Mouse (Mus musculus) retina, embryonic 14.5 days (tissue): ENCODE measurements around the gene Gstm1.
"Not testable (repeated sequence)": the region's sequence is repeated elsewhere in the genome, so short reads cannot be mapped to it uniquely, and the experiment has no call there.

ENCODE experiments used
- DNase-seq: peaks from one replicate; pipeline ENCODE4 v3.0.0-alpha.2; 2015; ENCODE audit warnings: low spot score

The Gstm1 gene

DNA sequence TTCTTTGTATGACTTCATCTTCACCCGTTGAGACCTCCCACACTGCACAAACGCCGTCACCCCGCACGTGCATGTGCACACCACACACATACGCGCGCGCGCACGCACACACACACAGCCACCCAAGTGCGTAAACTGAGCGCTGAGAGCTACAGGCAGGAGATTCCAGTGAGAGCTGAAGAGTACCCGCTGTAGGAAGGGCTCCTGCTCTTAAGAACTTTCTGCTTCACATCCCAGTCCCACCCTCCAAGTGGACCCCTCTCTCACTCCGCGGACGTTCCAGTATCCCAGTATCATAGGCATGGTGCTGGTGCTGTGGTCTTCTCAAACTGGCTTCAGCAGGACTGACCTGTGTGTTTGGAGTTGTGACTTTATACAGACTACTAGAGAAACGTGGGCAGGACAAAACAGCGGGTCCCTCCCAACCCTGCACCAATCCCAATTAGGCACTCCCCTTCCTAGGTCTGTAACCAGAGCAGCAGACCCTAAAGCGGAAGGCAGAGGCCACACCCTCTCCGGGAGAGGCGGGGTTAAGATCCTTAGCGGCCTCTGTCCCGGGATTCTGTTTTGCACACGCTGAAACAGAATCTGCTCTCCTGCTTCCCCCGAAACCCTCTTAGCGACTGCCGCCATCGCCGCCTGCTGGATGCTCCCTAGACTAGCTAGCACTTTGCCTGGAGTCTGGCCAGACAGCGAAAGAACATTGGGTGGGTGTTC lies at the start of gene Gstm1:
Gene Gstm1, minus strand, starts transcription at position 501 of the 717 bp plus-strand sequence.
- peak; percentile 97 for DNase-seq

DNA sequence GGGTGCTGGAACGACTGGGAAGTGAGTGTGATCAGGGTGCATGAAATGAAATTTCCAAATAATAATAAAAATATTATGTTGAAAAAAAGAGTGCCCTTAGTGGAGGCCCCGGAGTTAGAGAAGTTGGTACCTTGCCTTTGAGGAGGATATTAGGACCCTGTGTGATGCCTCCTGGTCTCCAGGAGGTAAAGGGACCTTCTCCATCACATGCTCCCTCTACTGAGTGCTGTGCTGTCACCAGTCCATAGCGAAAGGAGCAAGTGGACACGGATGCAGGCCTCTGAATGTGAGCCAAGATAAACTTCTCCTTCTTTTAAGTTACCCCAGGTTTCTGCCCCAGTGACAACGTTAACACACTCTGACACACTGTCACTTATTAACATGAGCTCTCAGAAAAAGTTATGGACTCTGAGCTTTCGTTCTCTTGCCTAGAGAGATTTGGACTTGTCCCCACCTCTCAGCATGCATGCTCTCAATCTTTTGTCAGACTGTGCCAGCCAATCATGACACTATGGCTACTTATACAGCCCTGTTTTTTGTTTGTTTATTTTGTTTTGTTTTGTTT lies 49.7 kb upstream of the Gstm1 start:
- no peak for DNase-seq

- no peak for DNase-seq
Observed at GRCm38 (mm10) chr3:108065551-108065950, 47.8 kb upstream of the Gstm1 start.

DNA sequence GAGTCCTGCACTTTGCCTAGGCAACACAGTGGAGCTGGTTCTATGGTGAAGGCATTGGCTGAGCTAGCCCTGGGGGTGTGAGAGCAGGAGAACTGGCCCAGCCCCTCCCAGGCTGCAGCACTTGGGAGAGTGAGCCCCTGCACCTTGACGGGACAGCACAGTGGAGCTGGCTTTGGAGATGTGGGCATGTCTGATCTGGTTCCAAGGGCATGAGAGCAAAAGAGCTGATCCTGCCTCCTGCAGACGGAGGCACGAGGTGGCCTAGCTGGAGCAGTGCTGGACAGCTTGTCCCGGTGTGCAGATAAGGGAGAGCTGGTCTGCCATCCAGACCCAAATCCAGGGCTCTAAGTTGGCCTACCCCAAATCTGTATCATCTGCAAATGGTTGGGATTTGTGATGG lies 46.9 kb upstream of the Gstm1 start:
- no peak for DNase-seq

DNA sequence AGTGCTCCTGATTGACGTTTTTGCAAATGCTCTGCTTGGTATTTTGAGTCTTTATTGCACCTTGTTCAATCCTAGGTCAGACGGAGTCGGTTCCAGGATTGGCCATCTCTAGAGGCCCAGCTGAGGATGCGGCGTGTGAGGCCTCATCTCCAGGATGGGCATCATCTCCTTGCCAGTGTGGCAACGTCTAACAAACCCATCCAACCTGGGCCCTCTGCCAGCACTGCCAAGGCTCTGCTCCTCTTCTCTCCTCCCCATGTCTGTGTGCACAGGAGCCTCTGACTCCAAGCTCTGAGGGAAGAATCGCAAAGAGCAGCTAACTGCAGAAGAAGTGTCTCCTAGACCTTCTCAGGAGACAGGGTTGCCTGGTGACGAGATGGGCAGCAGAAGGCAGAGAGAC lies 44.9 kb upstream of the Gstm1 start:
- DNase-seq, result no peak

- DNase-seq, result peak; percentile 94
Observed at GRCm38 (mm10) chr3:108061420-108061819, 43.6 kb upstream of the Gstm1 start.

GRCm38 (mm10) chr3:108050493-108050892 lies 32.7 kb upstream of the Gstm1 start:
- no peak for DNase-seq

DNA sequence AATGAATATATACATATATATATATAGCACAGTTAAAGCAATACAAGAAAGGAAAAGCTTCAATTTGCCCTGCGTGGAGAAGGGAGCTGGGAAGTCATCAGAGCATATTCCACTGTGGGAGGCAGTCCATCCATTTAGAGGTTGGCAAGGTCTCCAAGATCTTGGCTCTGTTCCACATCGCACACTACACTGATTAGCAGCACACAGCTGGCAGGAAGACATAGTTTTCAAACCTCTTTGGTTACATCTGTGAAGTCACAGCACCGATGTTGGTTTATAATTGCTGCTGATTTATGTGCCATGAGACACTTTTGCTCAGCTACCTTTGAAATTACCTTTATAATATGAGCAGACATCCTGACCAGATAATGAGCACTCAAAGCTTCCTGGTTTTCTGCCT lies 30.5 kb upstream of the Gstm1 start:
- DNase-seq, result no peak

DNA sequence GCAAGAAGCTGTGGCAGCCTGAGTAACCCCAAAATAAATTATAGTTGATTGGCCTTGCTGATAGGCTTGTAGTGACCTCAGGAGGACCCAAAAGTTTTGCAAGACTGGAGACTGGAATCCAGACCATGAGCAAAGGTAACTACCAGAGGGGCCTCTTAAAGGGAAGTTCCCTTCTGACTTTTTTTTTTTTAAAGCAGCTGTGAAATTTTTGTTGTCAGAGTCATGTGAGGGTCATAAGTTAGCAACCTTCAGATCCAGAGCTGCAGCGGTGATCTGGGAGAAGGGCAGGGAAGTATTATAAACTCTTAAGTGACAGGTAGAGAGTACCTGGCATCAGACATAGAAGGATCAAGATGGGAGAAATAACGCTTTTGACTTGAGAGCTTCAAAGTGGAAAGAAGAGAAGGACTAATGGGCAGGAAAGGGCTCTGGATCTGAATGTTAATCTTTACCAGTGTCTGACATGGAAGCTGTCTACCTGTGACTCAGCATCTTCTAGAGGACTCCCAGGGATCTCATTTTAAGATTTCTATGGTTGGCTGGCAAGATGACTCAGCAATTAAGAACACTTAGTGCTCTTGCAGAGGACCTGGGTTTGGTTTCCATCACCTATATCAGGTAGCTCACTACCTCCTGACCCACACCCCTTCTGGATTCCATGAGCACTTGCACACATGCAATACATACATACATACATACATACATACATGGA lies 29.3 kb upstream of the Gstm1 start:
- no peak for DNase-seq

DNA sequence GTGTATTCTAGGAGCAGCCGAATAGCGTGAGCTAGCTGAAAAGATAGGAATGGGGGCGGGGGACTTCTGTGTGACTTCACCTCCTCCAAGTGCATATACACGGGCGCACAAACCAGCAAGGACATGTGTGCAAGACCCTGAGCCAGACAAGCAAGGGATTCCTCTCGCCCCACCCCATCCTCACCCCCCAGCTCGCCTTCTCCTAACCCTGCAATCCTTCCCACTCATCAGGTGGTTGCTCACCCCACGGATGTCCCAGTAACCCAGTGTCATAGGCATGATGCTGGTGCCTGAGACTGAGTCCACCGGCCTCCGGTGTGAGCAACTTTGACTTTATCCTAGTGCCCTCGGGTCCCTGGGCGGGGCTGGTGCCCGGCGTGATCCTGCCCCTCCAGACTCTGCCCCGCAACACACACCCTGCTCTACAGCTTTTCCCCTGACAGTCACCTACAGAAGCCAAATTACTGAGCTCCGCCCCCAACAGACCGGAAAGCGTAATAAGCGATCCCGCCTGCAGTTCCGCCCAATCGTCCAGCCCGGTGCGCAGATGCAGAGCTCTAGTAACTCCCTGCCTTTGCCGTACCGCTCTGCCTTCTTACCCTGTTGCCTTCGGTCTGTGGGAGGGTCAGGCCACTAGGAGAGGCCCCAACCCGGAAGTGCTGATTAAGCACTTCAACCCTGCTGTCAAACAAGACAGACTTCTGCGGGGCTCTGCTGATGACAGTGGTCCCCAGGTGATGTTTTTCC lies 26.8 kb upstream of the Gstm1 start, which contains the start of gene Gstm4:
Gene Gstm4, minus strand, starts transcription at position 501 of the 747 bp plus-strand sequence.
- DNase-seq, result peak; percentile 79

DNA sequence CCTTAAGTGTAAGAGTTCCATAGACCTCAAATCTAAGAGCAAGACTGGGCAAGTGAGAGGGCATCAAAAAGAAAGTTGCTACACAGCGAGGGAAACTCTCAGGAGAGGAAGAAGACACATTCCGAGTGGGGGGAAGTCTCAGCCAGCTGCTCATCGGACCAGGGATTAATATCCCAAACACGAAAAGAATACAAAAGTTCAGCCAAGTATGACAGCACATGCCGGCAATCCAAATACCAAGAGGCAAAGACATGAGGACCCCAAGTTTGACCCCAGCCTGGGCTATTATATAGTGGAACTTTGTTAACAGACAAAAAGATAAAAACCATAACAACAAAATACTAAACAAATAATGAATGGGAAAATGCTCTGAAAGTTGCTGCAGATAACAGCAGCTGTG lies 15.4 kb upstream of the Gstm1 start:
- no peak for DNase-seq

DNA sequence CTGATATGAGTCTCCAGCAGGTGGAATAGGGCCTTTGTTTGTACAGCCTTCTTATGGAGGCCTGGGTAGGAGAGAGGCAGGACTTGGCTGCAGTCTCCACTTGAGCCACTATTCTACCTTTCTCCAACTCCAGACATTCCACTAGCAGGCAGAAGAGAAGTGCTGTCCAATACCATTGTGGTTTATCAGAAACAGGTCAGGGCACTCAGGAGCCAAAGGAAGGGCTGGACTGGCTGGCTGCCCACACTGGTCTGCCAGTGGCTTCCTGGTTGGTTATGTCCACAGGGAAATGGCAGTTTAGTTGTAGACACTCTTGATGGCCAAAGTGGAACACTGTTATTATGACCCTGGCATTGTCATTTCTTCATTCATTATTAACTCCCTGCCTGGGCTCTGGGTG lies 14.3 kb upstream of the Gstm1 start:
- no peak for DNase-seq

DNA sequence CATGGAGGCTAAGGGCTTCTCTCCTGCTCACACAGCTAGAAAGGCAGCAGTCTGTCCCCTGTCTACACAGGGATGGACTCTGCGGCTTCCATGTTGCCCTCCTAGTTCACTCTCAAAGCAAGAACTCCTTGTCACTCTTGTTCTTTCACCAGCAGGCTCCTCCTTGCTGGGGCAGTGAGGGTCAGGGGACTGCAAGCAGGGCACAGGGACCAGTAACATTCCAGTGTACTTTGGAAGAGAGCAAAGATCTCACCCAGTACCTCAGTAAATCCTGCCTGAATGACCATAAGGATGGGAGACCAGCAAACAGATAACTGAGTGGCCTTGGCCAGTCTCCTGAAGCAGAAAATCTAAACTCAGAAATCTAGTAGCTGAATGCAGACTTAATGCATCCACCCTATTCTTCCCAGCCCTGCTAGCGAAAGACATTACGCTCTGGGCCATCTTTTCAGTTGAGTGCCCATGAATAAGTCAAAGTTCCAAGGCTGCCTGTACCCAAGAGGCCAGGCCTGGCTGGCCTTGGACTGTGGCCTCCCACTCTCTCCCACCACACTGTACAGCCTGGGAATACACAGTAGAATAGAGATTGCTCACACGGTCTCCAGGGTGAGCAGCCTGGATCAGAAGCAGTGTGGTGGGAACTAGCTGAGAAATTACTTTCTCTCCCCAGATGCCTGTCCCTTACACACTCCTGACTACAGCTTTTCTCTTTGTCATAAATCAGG lies 11.0 kb upstream of the Gstm1 start:
- DNase-seq, result peak; percentile 13

GRCm38 (mm10) chr3:108026597-108026996 lies 8.8 kb upstream of the Gstm1 start:
- no peak for DNase-seq

- DNase-seq, result no peak
Observed at GRCm38 (mm10) chr3:108026049-108026448, 8.3 kb upstream of the Gstm1 start.

GRCm38 (mm10) chr3:108025318-108025717 lies 7.5 kb upstream of the Gstm1 start:
- DNase-seq, result no peak

GRCm38 (mm10) chr3:108022650-108023049 lies 4.9 kb upstream of the Gstm1 start:
- DNase-seq, result no peak

GRCm38 (mm10) chr3:108020351-108021022 lies 2.7 kb upstream of the Gstm1 start:
- DNase-seq, result not testable (repeated sequence)

DNA sequence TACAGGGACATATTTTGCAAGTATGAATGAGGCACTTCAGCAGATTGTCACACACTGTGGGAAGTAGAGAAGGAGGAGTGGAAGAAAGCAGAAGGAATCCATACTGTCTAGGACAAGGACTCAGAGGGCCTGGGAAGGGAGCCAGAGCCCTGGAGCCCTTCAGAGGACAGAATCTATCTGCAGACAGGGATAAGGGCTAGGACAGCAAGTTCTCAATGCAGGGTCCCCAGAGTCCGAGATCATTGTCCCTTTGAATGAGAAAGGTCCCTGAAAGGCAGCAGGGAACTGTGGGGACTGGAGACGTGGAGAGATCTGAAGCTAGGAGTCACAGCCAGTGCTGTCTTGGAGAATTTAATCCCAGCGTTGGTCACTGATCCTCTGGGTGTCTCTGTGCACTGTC lies 1.5 kb upstream of the Gstm1 start:
- not testable (repeated sequence) for DNase-seq

- DNase-seq, result peak; percentile 20
Observed at GRCm38 (mm10) chr3:108018190-108018820, 532 bp upstream of the Gstm1 start.

- not testable (repeated sequence) for DNase-seq
Observed at GRCm38 (mm10) chr3:108016468-108016867, 1.3 kb downstream of the Gstm1 start.
